Mouse (Mus musculus): ENCODE measurements around the gene Pawr. TPM values are rescaled to one million over a fixed set of nuclear protein-coding genes. Genes with fewer than 3 reads are reported as not detected.

The Pawr gene
- total RNA-seq, 2 experiments from 2014 or later, result 3.9 to 4.1 TPM

DNA sequence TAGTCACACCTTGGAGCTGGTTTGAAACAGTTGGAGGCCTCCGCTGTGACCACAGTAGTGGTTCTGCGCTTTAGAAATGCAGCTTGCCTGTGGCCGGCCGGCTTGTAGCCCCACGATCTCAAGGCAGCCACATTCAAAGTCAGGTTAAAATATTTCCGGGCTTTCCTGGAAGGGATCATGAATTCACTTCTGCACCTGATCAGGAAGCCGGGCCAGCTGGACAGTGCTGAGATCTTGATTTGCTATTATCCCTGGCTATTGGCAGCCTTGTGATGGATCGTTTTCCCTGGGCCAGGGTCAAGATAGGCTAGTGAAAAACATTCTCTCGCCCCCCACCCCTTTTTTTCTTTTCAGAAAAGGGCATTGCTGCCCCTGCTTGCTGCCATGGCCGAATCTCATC, 123.3 kb downstream of the Pawr start:
- intact Hi-C loops (cut with DNase I), result no loop called here
- no peak for DNase-seq

DNA sequence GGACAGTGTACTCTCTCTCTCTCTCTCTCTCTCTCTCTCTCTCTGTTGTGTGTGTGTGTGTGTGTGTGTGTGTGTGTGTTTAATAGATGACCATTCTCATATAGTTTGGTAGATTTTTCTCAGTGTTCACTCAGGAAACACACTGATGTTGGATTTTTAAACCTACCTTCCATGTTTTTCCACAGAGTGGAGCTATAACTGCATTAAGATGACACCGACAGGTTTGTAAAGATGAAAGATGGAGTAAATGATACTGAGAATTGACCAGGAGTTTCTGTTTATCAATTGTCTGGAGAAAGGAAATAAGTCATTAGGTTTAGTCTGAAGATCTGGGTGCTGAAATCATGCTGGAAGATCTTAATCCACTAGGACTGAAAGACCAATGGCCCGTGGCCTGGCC, 124.0 kb downstream of the Pawr start:
- intact Hi-C loops (cut with DNase I), result no loop called here
- no peak for DNase-seq

DNA sequence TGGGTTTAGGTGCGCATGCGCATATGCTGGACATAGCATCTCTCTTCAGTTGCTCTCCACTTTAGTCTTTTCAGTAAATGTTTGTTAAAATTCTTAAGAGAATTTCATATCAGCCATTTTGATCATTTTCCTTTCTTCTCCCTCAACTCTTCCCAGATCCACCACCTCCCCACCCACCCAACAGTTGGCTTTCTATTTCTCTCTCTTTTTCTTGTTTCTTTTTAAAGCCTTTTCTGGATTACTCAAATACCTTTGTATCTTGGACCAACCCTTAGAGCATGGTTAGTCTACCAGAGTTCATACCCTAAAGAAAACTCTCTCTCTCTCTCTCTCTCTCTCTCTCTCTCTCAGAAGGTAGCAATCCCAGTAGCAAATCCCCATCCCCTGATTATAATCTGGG, 125.1 kb downstream of the Pawr start:
- DNase-seq, result no peak
- intact Hi-C loops (cut with DNase I), result no loop called here

DNA sequence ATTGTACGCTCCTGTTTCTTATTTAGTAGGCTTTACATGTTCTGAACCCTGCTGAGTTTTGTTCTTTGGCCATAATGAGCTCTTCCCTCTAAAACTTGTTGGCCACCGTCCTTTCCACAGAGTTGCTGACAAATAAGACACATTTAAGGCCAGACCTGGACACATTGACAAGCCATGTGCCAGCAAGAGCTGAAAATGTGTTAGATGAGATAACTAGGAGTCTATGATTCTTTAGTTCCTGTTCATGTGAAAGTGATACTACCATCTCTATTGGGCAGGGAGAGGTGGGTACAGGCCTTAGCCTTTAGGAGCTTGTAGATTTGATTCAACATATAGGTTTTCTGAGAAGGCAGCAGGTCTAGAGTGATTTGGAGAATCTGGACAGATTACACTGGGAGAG, 129.9 kb downstream of the Pawr start:
- DNase-seq, result no peak
- intact Hi-C loops (cut with DNase I), result no loop called here

Small RNAs within 50 kb of the gene (microRNA-seq; reads per million reads assigned to microRNA genes)
- gene Gm25591, result 0 reads per million in 2 experiments

Other genes with a start within 250 kb of the Pawr start
- gene Ppp1r12a, start 169.9 kb upstream of the Pawr start, total RNA-seq (2021), result 100 to 1,000 TPM; 114 to 115 TPM

Data from heart, postnatal 10 days (tissue).